Mouse (Mus musculus) heart, postnatal 0 days (tissue): ENCODE results near the gene Cacna2d1. TPM values are rescaled to one million over a fixed set of nuclear protein-coding genes. Genes with fewer than 3 reads are reported as not detected.

Experiments
- ATAC-seq: fragments of 200-750 bp; cut with Nextera tagmentation; 2 replicates; pipeline ENCODE4 v1.8.0; 2017; ENCODE audit warnings: low read depth, moderate number of reproducible peaks, moderate library complexity; ENCODE audit not compliant: insufficient read depth
- DNase-seq: peaks from one replicate; pipeline ENCODE4 v3.0.0-alpha.2; 2016; ENCODE audit warnings: low spot score
- H3K27ac ChIP-seq: fragments of 300-500 bp; sonication (generic); 2 replicates; pipeline ENCODE4 v1.5.1; 2014; ENCODE audit warnings: low read depth, mild to moderate bottlenecking
- H3K27me3 ChIP-seq: fragments of 300-500 bp; sonication (generic); 2 replicates; pipeline ENCODE4 v1.6.1; 2014; ENCODE audit warnings: low read length, mixed read lengths; ENCODE audit not compliant: control insufficient read depth, insufficient read depth
- H3K36me3 ChIP-seq: fragments of 300-500 bp; sonication (generic); replicated peaks from 2 replicates; pipeline ENCODE4 v1.6.1; 2014; ENCODE audit warnings: low read length, mixed read lengths; ENCODE audit not compliant: control insufficient read depth, insufficient read depth
- H3K4me1 ChIP-seq: fragments of 300-500 bp; sonication (generic); 2 replicates; pipeline ENCODE4 v1.6.1; 2014; ENCODE audit warnings: antibody characterized with exemption; ENCODE audit not compliant: control insufficient read depth, insufficient read depth
- H3K4me2 ChIP-seq: fragments of 300-500 bp; sonication (generic); 2 replicates; pipeline ENCODE4 v1.6.1; 2014; ENCODE audit warnings: low read depth, mild to moderate bottlenecking, low read length, moderate library complexity
- H3K4me3 ChIP-seq: fragments of 300-500 bp; sonication (generic); 2 replicates; pipeline ENCODE4 v1.5.1; 2014; ENCODE audit warnings: low read depth, low read length
- H3K9ac ChIP-seq: fragments of 300-500 bp; sonication (generic); replicated peaks from 2 replicates; pipeline ENCODE4 v1.6.1; 2014; ENCODE audit warnings: low read depth, low read length, mixed read lengths
- H3K9me3 ChIP-seq: fragments of 300-500 bp; sonication (generic); replicated peaks from 2 replicates; pipeline ENCODE4 v1.6.1; 2016; ENCODE audit warnings: low read length; ENCODE audit not compliant: control insufficient read depth
- CTCF ChIP-seq: IDR thresholded peaks from 2 replicates; pipeline ENCODE4 v1.5.1; 2016; ENCODE audit warnings: antibody characterized with exemption, control low read depth, low read depth
- EP300 ChIP-seq: IDR thresholded peaks from 2 replicates; pipeline ENCODE4 v1.6.1; 2016; ENCODE audit warnings: antibody characterized with exemption, low read depth
- WGBS: fragments of 180-500 bp; shearing (Covaris S2); extraction: QIAGEN DNeasy Blood & Tissue Kit; methylation state at CpG from one replicate; pipeline ENCODE4 v1.1.7; 2014; 5-methylcytosine and 5-hydroxymethylcytosine counted together
- polyA plus RNA-seq: library from polyadenylated mRNA; unstranded; fragments of >200 nt; fragmentation: Nextera tagmentation; extraction: Ambion mirVana; gene quantifications from 2 replicates; pipeline ENCODE4 v1.2.1, GENCODE M21; 2015
- total RNA-seq: library from RNA; depleted of rRNA; stranded (reverse); fragments of >200 nt; gene quantifications from 2 replicates; pipeline ENCODE4 v1.2.3, GENCODE M21; 2014; ENCODE audit warnings: low replicate concordance

Cacna2d1 gene
- total and polyA plus RNA-seq, 2 experiments from 2014 or later: 17.7 to 37.6 TPM

- H3K4me2 ChIP-seq: no peak overlapping the region
- ATAC-seq (no peak), DNase-seq (no peak)
- no peaks in the 10 kb centered on the region for H3K36me3 ChIP-seq
- H3K9me3 ChIP-seq: no peaks in the 10 kb centered on the region
- H3K9ac ChIP-seq: no peak overlapping the region
- WGBS: 84% methylated on average over 6 of the region's 6 CpGs
- H3K27ac ChIP-seq: no peak overlapping the region
- H3K4me3 ChIP-seq: no peak overlapping the region
- TF ChIP-seq EP300: no peak
- no peak for TF ChIP-seq CTCF
- H3K4me1 ChIP-seq: no peaks in the 10 kb centered on the region
- no peaks in the 10 kb centered on the region for H3K27me3 ChIP-seq
Observed at GRCm38 (mm10) chr5:16134286-16135094, 200.0 kb downstream of the Cacna2d1 start.

- Histone ChIP-seq H3K9me3 (no peaks in the 10 kb centered on the region), H3K4me1 (no peaks in the 10 kb centered on the region), H3K4me2 (no peak overlapping the region), H3K36me3 (no peaks in the 10 kb centered on the region), H3K4me3 (no peak overlapping the region), H3K9ac (no peak overlapping the region), H3K27ac (no peak overlapping the region), H3K27me3 (no peaks in the 10 kb centered on the region)
- DNase-seq (no peak), ATAC-seq (no peak)
- WGBS: 78% methylated on average over 3 of the region's 3 CpGs
- TF ChIP-seq EP300: no peak
- TF ChIP-seq CTCF: no peak
Observed at GRCm38 (mm10) chr5:16135986-16136385, 201.5 kb downstream of the Cacna2d1 start.

- 84% methylated on average over 2 of the region's 2 CpGs for WGBS
- TF ChIP-seq EP300 (no peak), CTCF (no peak)
- no peak overlapping the region for H3K9ac ChIP-seq
- no peaks in the 10 kb centered on the region for H3K9me3 ChIP-seq
- ATAC-seq: no peak
- H3K4me1 ChIP-seq: no peaks in the 10 kb centered on the region
- H3K27ac ChIP-seq: no peak overlapping the region
- DNase-seq: no peak
- H3K27me3 ChIP-seq: no peaks in the 10 kb centered on the region
- H3K36me3 ChIP-seq: no peaks in the 10 kb centered on the region
- no peak overlapping the region for H3K4me2 ChIP-seq
- no peak overlapping the region for H3K4me3 ChIP-seq
Observed at GRCm38 (mm10) chr5:16136839-16137238, 202.3 kb downstream of the Cacna2d1 start.

GRCm38 (mm10) chr5:16146602-16147001 is 212.1 kb downstream of the Cacna2d1 start:
- DNase-seq: no peak
- WGBS: 96% methylated on average over 1 of the region's 1 CpGs
- Histone ChIP-seq H3K9me3 (no peaks in the 10 kb centered on the region), H3K36me3 (no peaks in the 10 kb centered on the region), H3K9ac (no peak overlapping the region), H3K27me3 (no peaks in the 10 kb centered on the region), H3K4me2 (no peak overlapping the region), H3K4me1 (no peaks in the 10 kb centered on the region), H3K27ac (no peak overlapping the region), H3K4me3 (no peak overlapping the region)
- ATAC-seq: no peak
- no peak for TF ChIP-seq CTCF
- TF ChIP-seq EP300: no peak

GRCm38 (mm10) chr5:16155375-16156284 is 221.1 kb downstream of the Cacna2d1 start:
- no peak overlapping the region for H3K9ac ChIP-seq
- peak; percentile 20 for DNase-seq
- ATAC-seq: no peak
- H3K27me3 ChIP-seq: no peaks in the 10 kb centered on the region
- H3K9me3 ChIP-seq: no peaks in the 10 kb centered on the region
- no peaks in the 10 kb centered on the region for H3K36me3 ChIP-seq
- no peak overlapping the region for H3K4me2 ChIP-seq
- no peak for TF ChIP-seq CTCF
- TF ChIP-seq EP300: no peak
- no peak overlapping the region for H3K4me3 ChIP-seq
- H3K27ac ChIP-seq: no peak overlapping the region
- H3K4me1 ChIP-seq: peaks cover 8% of the 10 kb centered on the region; the same call in 1 of the 2 replicates
- WGBS: 45% methylated on average over 6 of the region's 6 CpGs
